In the genomic region with DNA sequence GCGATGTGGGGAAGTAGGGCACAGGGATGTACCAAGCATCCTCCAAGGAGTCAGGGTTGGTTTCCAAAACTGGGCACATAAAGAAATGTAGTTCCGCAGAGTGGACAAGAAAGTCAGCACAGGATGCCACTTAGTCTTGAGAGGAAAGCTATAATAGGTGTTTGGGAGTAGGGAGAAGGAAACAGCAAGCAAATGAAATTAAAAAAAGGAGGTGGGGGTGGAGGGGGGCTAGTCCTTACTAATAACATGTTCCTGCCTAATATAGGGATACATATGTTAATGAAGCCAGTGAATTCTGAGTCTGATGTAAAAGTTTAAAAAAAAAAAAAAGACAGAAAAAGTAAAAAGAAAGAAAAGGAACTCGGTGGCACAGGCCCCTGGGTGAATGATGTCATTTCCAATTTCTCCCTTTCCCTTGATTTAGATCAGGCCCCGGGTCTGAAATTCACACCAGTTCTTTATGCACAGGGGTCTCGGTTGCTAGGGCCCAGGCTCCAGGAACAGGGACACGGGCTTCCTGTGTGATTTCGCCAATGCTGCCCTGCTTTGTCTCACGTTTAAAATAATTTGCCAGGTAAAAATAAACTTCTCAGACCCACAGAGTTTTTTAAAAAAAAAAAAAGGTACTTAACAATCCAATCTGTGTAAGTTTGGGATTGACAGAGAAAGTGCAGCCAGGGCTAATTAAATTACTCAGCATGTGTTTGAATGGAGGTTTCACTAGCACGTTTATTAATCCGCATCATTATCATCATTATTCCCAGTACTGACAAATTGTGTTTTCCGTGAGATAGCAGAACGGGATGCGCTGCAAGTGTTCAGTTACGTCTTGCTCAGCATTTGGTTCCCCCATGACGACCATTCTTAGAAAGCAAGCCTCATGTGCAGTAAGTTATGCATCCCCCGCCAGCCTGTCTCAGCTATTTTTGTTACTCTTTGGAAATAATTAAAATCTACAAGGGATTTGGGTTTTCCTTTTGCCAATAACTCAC, we compare ENCODE assay signal across 17 mouse cellular contexts.
DNase-seq lines count a peak whose midpoint lies in the region; ATAC-seq lines count a peak whose summit lies in the region.
"Had no signal": no experiment of that assay in that cellular context is flagged by ENCODE, and none has a peak within 500 bp of the region (broad histone marks: within the 10 kb centered on the region; RNA-seq: fewer than 3 reads in every experiment).

No protein-coding gene starts in this region.

- H3K9ac ChIP-seq in limb, embryonic 11.5 days (ENCODE audit: low read length) = no peak overlapping the region
- H3K9ac ChIP-seq: hindbrain, embryonic 15.5 days; liver, postnatal 0 days had no signal

- no peak overlapping the region for H3K27ac ChIP-seq in limb, embryonic 11.5 days (replicated peaks; ENCODE audit: low read depth, low read length)
- H3K27ac ChIP-seq: hindbrain, embryonic 15.5 days; left cerebral cortex, adult 2 months had no signal

- DNase-seq in heart, adult 11 months = peak; percentile 46
- DNase-seq in heart, adult 18-20 months = no peak
- DNase-seq in right cerebral cortex, postnatal 10 days (ENCODE audit: low spot score in 2 of 2) = peak; percentile 27 to 36
- no peak for DNase-seq in right cerebral cortex, postnatal 14 days
- peak; percentile 45 for DNase-seq in limb, embryonic 11.5 days (ENCODE audit: low spot score)
- DNase-seq in telencephalon, adult 2 months (ENCODE audit: low read depth, low spot score) = peak; percentile 24
- no peak for DNase-seq in adrenal gland, adult 2 months
- no peak for DNase-seq in gastrocnemius, adult 8-10 months (ENCODE audit: low spot score in 2 of 2)
- DNase-seq: cerebellum, adult 11 months; kidney, adult 8-10 months; kidney, postnatal 4 days; liver, postnatal 0 days; lung, postnatal 4 days; right cerebral cortex, postnatal 25 days had no signal

- no peak for ATAC-seq in limb, embryonic 11.5 days (ENCODE audit: insufficient number of reproducible peaks, low FRiP score, low TSS enrichment, low read depth)
- ATAC-seq: liver, postnatal 0 days; Patski had no signal

- H3K9me3 ChIP-seq in limb, embryonic 11.5 days (ENCODE audit: control insufficient read depth, low read length) = no peaks in the 10 kb centered on the region
- H3K9me3 ChIP-seq: hindbrain, embryonic 15.5 days had no signal

- H3K4me3 ChIP-seq in limb, embryonic 11.5 days (ENCODE audit: low read depth, low read length) = no peak overlapping the region
- H3K4me3 ChIP-seq: hindbrain, embryonic 15.5 days; left cerebral cortex, adult 2 months had no signal

- H3K36me3 ChIP-seq in limb, embryonic 11.5 days (ENCODE audit: control insufficient read depth, insufficient read depth, low read length) = no peaks in the 10 kb centered on the region
- H3K36me3 ChIP-seq: hindbrain, embryonic 15.5 days had no signal

- H3K4me2 ChIP-seq in limb, embryonic 11.5 days (ENCODE audit: low read depth, severe bottlenecking) = no peak overlapping the region
- H3K4me2 ChIP-seq: hindbrain, embryonic 15.5 days had no signal

- 62% methylated on average over 16 of the region's 16 CpGs for WGBS in limb, embryonic 11.5 days

- no peaks in the 10 kb centered on the region for H3K27me3 ChIP-seq in limb, embryonic 11.5 days (ENCODE audit: control insufficient read depth, insufficient read depth, low read length)
- H3K27me3 ChIP-seq: hindbrain, embryonic 15.5 days; Patski had no signal

- no peaks in the 10 kb centered on the region for H3K4me1 ChIP-seq in limb, embryonic 11.5 days (ENCODE audit: control insufficient read depth, insufficient read depth, low read length)

Comparison
In these comparisons a context has a peak if more than half of its experiments do, and no peak if none do; other contexts are left out.
1. DNase-seq: peak in heart, adult 11 months (single experiment), right cerebral cortex, postnatal 10 days (2 of 2), limb, embryonic 11.5 days (single experiment) and telencephalon, adult 2 months (single experiment); none in heart, adult 18-20 months (0 of 2), right cerebral cortex, postnatal 14 days (single experiment), adrenal gland, adult 2 months (single experiment) and gastrocnemius, adult 8-10 months (0 of 2).